Mouse (Mus musculus) spleen, adult 2 months (tissue): ENCODE results near the gene Esrrb.

Experiments used
- CTCF ChIP-seq: fragments of 200-500 bp; IDR thresholded peaks from 2 replicates; pipeline ENCODE4 v1.5.1; 2011; ENCODE audit warnings: mild to moderate bottlenecking, inconsistent platforms; ENCODE audit not compliant: insufficient read depth, insufficient read length, insufficient replicate concordance; ENCODE audit errors: extremely low read depth
- POLR2A ChIP-seq: fragments of 200-500 bp; IDR thresholded peaks from 2 replicates; pipeline ENCODE4 v1.6.1; 2011; ENCODE audit warnings: low read depth, low read length, inconsistent platforms

DNA sequence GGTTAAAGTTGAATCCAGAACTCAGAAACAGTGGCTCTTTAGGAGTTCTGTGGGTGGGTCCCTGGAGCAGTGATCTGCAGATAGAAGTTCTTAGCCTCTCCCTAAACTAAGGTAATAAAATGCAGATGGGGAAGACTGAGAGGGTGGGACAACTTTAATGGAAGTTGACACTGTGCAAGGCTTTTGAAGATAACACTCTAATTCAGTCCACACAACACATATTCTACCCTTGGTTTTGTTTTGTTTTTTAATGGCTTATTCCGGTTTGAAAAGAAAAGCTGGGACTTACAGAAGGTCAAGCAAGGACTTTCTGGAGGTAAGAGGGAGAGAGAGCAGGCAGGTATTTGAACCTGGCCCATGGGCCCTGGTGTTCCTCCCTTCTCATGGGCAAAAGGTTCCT is 94.1 kb downstream of the Esrrb start:
- no peak for TF ChIP-seq POLR2A
- TF ChIP-seq CTCF, result no peak
